Mouse (Mus musculus) heart, embryonic 10.5 days (tissue): ENCODE measurements around the gene Adamtsl2. TPM values are rescaled to one million over a fixed set of nuclear protein-coding genes. Genes with fewer than 3 reads are reported as not detected.

Experiments
- DNase-seq: peaks from one replicate; pipeline ENCODE4 v3.0.0-alpha.2; 2017; ENCODE audit warnings: low spot score
- H3K27ac ChIP-seq: fragments of 300-500 bp; sonication (generic); 2 replicates; pipeline ENCODE4 v1.5.1; 2016; ENCODE audit warnings: mild to moderate bottlenecking
- H3K27me3 ChIP-seq: fragments of 300-500 bp; sonication (generic); 2 replicates; pipeline ENCODE4 v1.6.1; 2016; ENCODE audit warnings: mild to moderate bottlenecking; ENCODE audit not compliant: poor library complexity, insufficient read depth, severe bottlenecking
- H3K36me3 ChIP-seq: fragments of 300-500 bp; sonication (generic); 2 replicates; pipeline ENCODE4 v1.6.1; 2016; ENCODE audit warnings: mild to moderate bottlenecking, moderate library complexity
- H3K4me1 ChIP-seq: fragments of 300-500 bp; sonication (generic); 2 replicates; pipeline ENCODE4 v1.6.1; 2016; ENCODE audit warnings: mild to moderate bottlenecking
- H3K4me3 ChIP-seq: fragments of 300-500 bp; sonication (generic); 2 replicates; pipeline ENCODE4 v1.5.1; 2016; ENCODE audit warnings: mild to moderate bottlenecking, moderate library complexity
- H3K9me3 ChIP-seq: fragments of 300-500 bp; sonication (generic); 2 replicates; pipeline ENCODE4 v1.6.1; 2016; ENCODE audit warnings: mild to moderate bottlenecking, moderate library complexity
- WGBS: fragments of 180-500 bp; shearing (Covaris S2); methylation state at CpG from one replicate; pipeline ENCODE4 v1.1.7; 2016; 5-methylcytosine and 5-hydroxymethylcytosine counted together
- polyA plus RNA-seq: library from polyadenylated mRNA; unstranded; fragments of >200 nt; fragmentation: Nextera tagmentation; extraction: Ambion mirVana; gene quantifications from 2 replicates; pipeline ENCODE4 v1.2.1, GENCODE M21; 2016

The Adamtsl2 gene
- polyA plus RNA-seq, 1 experiment from 2014 or later, result 9.7 TPM

DNA sequence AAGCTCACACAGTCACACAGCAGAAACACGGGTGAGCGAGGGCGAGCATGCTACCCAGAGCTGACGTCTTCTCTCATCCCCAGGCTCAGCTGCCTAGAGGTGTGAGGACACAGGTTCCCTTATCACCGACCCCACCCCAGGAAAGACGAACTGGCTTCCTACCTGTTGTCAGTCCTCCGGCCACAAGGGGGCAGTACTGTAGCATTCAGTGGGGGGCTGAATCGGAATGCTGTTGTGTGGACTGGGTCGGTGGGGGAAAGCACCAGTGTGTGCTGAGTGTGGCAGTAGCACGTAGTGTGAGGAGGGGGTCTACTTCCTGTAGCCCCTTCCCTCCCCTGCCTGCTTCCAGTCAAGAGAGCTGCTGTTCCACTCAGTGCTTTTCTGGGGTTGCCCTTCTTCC, 46.8 kb downstream of the Adamtsl2 start:
- 30% methylated on average over 10 of the region's 10 CpGs for WGBS
- peaks cover 12% of the 10 kb centered on the region; the same call in 1 of the 2 replicates for H3K27me3 ChIP-seq
- H3K36me3 ChIP-seq, result no peaks in the 10 kb centered on the region
- DNase-seq, result no peak
- no peaks in the 10 kb centered on the region for H3K9me3 ChIP-seq
- H3K27ac ChIP-seq, result 0 out of 2 replicates have a peak overlapping the region, but pooled peaks have one; percentile 62
- H3K4me3 ChIP-seq, result no peak overlapping the region
- H3K4me1 ChIP-seq, result peaks cover 33% of the 10 kb centered on the region

DNA sequence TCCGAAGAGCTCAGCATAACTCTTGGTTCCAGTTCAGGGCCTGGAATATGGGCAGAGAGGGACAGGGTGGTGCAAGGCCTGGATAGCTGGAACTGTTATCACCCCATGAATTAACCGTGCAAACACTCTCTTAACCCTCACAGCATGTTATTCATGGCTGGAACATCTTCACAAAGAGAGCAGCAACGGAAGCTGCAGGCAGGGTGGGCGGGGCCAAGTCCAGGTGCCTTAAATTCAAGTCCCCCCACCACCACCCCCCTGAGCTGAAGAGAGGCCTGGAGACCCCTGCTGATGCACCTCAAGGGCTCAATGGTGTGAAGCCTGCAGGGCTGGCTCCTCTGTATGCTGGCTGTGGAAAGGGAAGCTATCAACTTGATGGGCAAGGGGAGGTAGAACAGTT, 47.3 kb downstream of the Adamtsl2 start:
- Histone ChIP-seq H3K27ac (no peak overlapping the region; the same call in 1 of the 2 replicates), H3K27me3 (peaks cover 15% of the 10 kb centered on the region; the same call in 1 of the 2 replicates), H3K4me3 (no peak overlapping the region), H3K4me1 (peaks cover 32% of the 10 kb centered on the region), H3K36me3 (no peaks in the 10 kb centered on the region), H3K9me3 (no peaks in the 10 kb centered on the region)
- 57% methylated on average over 4 of the region's 4 CpGs for WGBS
- no peak for DNase-seq

DNA sequence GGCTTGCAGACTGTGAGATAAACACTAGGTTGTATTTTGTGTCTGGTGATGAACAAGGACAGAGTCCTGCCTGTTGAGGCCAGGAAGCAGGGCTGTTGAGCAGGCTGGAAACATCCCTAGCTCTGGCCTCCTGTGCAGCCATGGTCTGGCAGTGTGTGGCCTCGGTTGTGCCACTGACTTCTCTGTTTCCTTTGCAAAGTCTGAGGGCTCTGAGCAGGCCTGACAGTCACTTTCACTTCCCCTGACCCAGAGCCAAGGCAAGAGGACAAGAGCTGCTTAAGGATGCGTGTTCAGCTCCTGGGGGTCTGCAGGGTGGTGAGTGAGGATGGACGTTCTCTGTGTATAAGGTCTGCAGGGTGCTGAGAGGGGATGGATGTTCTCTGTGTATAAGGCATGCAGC, 49.8 kb downstream of the Adamtsl2 start:
- Histone ChIP-seq H3K27ac (no peak overlapping the region), H3K36me3 (no peaks in the 10 kb centered on the region), H3K27me3 (peaks cover 21% of the 10 kb centered on the region; the same call in 1 of the 2 replicates), H3K4me1 (peaks cover 16% of the 10 kb centered on the region; the same call in 1 of the 2 replicates), H3K4me3 (no peak overlapping the region), H3K9me3 (no peaks in the 10 kb centered on the region)
- WGBS, result 59% methylated on average over 3 of the region's 3 CpGs
- DNase-seq, result no peak

DNA sequence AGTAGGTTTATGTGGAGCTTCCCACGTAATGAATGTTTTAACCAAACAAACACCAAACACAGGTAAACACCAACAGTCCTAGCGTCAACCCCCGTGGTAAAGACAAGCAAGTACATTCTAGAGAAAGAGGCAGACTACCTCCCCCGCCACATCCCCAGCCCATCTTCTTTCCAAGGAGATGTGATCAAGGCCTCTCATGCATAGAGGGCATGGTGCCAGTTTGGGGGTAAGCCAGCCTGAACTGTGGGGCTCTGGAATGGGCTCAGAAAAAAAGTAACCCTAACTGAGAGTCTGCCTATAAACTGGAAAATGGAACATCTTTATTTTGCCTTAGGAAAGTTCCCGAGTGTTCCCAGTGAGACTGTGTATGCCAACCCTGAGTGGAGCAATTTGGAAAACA, 56.8 kb downstream of the Adamtsl2 start:
- H3K36me3 ChIP-seq, result no peaks in the 10 kb centered on the region
- H3K4me1 ChIP-seq, result no peaks in the 10 kb centered on the region
- 83% methylated on average over 5 of the region's 5 CpGs for WGBS
- peaks cover 59% of the 10 kb centered on the region for H3K27me3 ChIP-seq
- no peak overlapping the region for H3K27ac ChIP-seq
- DNase-seq, result no peak
- no peak overlapping the region for H3K4me3 ChIP-seq
- no peaks in the 10 kb centered on the region for H3K9me3 ChIP-seq

DNA sequence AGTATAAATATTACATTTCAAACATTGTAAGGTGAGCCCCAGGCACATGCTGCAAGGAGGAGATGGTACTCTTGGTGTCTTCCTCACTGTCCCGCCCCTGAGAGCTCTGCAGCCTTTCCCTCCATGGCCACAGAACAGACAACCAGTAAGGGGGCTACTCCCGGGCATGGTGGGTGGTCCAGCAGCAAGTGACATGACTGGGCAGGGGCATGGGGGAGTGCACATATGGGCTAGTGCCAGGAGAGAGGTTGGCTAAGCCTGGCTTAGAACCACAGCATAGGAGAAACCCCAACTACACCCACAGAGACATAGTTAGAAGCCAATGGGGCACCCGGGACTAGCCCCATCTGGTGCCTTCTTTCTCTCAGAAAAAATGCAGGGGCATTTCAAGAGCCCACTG, 57.2 kb downstream of the Adamtsl2 start:
- 69% methylated on average over 3 of the region's 3 CpGs for WGBS

DNA sequence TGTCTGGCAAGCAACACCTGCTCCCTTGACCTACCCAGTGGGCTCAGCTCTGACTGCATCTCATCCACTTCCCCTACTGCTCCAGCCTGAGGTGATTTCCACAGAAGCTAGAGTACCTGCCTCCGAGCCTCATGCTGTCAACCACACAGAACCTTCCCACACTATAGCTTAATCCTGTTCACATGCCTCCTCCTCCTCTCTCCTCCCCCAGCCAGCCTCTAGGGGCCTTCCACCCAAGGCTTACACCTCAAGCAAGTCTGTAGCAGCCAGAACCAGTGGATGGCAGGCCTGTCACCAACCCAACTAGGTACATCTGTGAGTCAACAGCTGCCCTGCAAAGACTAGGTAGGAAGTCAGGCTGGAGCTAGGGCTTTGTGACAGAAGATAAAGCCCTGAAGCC, 57.6 kb downstream of the Adamtsl2 start:
- DNase-seq, result no peak
- H3K36me3 ChIP-seq, result no peaks in the 10 kb centered on the region
- 67% methylated on average over 1 of the region's 1 CpGs for WGBS
- H3K4me3 ChIP-seq, result no peak overlapping the region
- no peaks in the 10 kb centered on the region for H3K9me3 ChIP-seq
- H3K27me3 ChIP-seq, result peaks cover 65% of the 10 kb centered on the region
- no peak overlapping the region for H3K27ac ChIP-seq
- peaks cover under 1% of the 10 kb centered on the region for H3K4me1 ChIP-seq

More for the DNA sequence above, 57.2 kb downstream of the Adamtsl2 start:
- Histone ChIP-seq H3K9me3 (no peaks in the 10 kb centered on the region), H3K27me3 (peaks cover 62% of the 10 kb centered on the region), H3K27ac (no peak overlapping the region), H3K4me1 (no peaks in the 10 kb centered on the region), H3K36me3 (no peaks in the 10 kb centered on the region), H3K4me3 (no peak overlapping the region)
- DNase-seq, result no peak

DNA sequence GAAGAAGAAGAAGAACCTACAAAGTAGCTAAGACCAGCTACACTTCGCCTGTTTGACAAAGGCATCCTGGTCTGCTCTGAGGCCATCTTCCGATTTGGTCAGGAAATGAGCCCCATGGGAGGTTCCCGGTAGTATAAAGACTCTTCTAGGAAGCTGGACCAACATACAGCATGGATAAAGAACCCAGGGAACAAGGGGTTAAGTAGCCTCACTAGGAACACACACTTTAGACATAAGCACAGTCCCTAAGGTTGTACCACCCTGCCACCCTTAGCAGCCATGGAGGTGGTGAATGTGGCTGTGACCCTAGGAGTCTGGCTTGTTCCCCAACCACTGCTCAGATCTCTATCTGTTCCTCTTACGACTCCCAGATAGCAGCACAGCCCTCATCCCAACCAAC, 59.2 kb downstream of the Adamtsl2 start:
- peaks cover 77% of the 10 kb centered on the region for H3K27me3 ChIP-seq
- H3K36me3 ChIP-seq, result no peaks in the 10 kb centered on the region
- peaks cover 9% of the 10 kb centered on the region for H3K4me1 ChIP-seq
- WGBS, result 59% methylated on average over 4 of the region's 4 CpGs
- H3K4me3 ChIP-seq, result no peak overlapping the region
- DNase-seq, result no peak
- H3K9me3 ChIP-seq, result no peaks in the 10 kb centered on the region
- no peak overlapping the region for H3K27ac ChIP-seq

DNA sequence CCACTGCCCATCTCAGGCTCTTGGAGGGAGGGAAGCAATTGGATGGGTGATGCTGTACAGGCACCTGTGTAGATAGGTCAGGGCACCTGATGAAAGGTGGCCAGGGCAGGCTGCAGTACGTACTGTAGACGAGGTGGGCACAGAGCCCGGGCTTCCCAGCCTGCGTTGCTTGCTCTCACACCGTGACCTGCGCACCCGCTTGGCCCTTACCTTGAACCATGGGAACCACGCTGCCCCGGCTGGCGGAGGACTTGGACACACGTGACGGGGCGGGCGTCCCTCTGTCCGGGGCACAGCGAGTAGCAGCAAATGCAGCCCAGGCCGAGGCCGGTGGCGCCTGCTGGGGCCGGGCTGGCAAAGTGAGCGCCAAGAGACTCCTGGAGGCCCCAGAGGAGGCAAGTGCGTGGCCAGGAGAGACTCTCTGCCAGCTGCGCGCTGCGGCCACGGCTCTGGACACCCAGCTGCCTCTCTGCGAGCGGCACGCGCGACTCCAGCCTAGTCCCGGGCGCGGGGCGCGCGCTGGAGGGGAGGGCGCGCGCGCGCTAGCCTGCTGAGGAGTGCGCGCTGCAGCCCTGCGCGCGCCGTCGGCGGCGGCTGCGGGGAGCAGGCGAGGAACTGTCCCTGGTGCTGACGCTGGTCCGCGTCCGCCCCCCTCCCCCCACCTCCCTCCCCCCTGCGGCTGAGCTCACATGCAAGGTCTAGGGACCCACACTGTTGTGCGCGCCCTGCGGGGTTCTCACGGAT, 62.9 kb downstream of the Adamtsl2 start, which contains the start of gene Fam163b:
Fam163b (minus strand) TSS at position 542 of the 744 bp plus-strand sequence.
- H3K4me3 ChIP-seq, result peak within 1 kb of the TSS; percentile 66
- peak within 1 kb of the TSS; percentile 67 for H3K27ac ChIP-seq
- H3K4me1 ChIP-seq, result peaks cover 9% of the 10 kb centered on the region
- WGBS, result 1% methylated on average over 62 of the region's 62 CpGs
- H3K9me3 ChIP-seq, result no peaks in the 10 kb centered on the region
- DNase-seq, result no peak
- H3K36me3 ChIP-seq, result no peaks in the 10 kb centered on the region
- H3K27me3 ChIP-seq, result peaks cover 67% of the 10 kb centered on the region

DNA sequence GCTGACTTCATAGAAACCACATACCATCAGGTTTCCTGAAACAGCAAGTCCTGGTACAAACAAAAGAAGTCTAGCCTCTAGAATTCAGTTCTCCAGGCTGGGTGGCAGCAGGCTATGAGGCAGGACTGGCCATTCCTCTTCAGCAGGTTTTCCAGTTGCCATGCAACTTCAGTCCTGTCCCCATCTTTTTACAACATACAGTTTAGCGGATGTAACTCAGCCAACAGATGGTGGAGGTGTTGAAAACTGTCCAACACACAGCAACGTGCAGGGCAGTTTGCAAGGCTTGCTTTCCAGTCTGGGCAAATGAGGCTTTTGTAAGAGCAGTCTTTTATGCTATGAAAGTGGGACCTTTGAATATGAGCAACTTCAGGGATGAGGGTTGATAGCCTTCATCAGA, 65.8 kb downstream of the Adamtsl2 start:
- Histone ChIP-seq H3K27me3 (peaks cover 48% of the 10 kb centered on the region), H3K4me3 (no peak overlapping the region), H3K9me3 (no peaks in the 10 kb centered on the region), H3K4me1 (peaks cover 25% of the 10 kb centered on the region), H3K27ac (no peak overlapping the region), H3K36me3 (no peaks in the 10 kb centered on the region)
- 54% methylated on average over 2 of the region's 2 CpGs for WGBS
- DNase-seq, result no peak

DNA sequence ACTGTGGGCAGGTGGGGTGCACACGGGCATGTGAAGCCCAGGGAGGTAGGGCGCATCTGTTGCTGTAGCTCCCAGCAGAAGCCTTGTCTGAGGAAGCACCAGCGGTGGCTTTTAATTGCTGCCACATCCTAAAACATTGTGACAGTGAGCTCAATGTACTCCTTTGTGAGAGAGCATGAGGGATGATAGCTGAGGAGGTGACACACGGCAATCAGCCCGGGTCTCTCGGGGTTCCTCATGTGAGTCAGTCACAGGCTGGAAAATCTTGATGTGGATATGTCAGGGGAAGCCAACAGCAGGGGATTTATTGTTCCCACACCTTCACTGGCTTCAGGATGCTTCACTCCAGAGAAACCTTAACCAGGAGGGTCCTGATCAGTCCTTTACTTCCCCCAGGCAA, 67.7 kb downstream of the Adamtsl2 start:
- H3K27me3 ChIP-seq, result peaks cover 34% of the 10 kb centered on the region
- 88% methylated on average over 6 of the region's 6 CpGs for WGBS
- no peak overlapping the region for H3K27ac ChIP-seq
- no peaks in the 10 kb centered on the region for H3K9me3 ChIP-seq
- no peaks in the 10 kb centered on the region for H3K36me3 ChIP-seq
- no peak for DNase-seq
- peaks cover 25% of the 10 kb centered on the region for H3K4me1 ChIP-seq
- H3K4me3 ChIP-seq, result no peak overlapping the region

DNA sequence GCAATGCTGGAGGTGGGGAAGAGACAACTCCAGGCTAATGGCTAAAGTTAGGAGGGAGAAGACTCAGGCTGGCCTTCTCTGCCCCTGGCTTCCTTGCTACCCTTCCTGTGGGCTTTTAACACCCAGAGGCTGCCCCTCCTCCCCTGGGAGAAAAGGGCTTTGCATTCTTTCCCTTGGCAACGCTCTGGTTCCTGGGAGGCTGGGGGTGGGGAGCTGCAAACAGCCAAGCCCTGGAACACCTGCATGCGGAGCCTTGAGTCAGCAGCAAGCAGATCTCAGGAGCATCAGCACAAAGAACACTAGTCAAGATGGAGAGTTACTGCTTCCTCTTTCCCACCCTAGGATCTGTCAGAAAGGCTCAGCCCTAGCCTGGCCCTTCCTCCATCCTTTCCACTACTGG, 70.3 kb downstream of the Adamtsl2 start:
- Histone ChIP-seq H3K27ac (no peak overlapping the region), H3K27me3 (peaks cover 15% of the 10 kb centered on the region; the same call in 1 of the 2 replicates), H3K36me3 (no peaks in the 10 kb centered on the region), H3K9me3 (no peaks in the 10 kb centered on the region), H3K4me3 (no peak overlapping the region), H3K4me1 (peaks cover 21% of the 10 kb centered on the region; the same call in 1 of the 2 replicates)
- DNase-seq, result no peak
- 4% methylated on average over 2 of the region's 2 CpGs for WGBS

DNA sequence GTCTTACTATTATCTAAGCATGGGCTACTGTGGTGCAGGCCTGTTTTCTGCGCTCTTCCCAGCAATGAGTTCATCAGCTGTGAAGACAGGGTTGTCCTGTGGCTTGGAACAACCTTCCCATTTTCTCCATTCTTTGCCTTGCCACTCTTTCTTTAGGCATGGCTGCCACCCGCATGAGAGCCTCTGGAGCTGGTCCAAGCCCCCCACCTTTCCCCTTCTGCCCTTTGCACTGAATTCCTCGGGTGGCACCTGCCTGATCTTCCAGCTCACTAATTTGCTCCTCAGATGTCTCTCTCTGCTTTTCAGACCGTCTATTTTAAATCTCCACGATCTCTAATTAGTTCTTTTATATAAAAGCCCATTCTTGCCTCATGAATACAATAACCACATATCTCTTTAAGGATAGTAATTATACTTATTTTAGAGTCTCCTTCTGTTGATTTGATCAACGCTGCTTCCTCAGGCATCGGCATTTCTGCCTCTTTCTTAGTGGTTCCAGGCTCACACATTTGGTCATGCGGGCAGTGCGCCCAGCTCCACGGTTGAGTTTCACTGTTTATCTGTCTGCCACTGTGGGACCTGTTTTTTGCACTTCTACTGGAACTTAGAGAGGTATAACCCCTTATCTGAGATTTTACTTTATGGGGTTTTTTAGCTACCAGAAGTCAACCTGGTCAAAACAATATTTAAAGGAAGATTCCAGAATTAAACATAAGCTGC, 75.4 kb downstream of the Adamtsl2 start:
- H3K9me3 ChIP-seq, result no peaks in the 10 kb centered on the region
- WGBS, result 84% methylated on average over 10 of the region's 10 CpGs
- H3K27me3 ChIP-seq, result 0 out of 2 replicates have a peak, but pooled peaks cover 7% of the 10 kb centered on the region
- no peak for DNase-seq
- H3K4me3 ChIP-seq, result no peak overlapping the region
- H3K36me3 ChIP-seq, result no peaks in the 10 kb centered on the region
- peaks cover 12% of the 10 kb centered on the region for H3K4me1 ChIP-seq
- no peak overlapping the region for H3K27ac ChIP-seq

DNA sequence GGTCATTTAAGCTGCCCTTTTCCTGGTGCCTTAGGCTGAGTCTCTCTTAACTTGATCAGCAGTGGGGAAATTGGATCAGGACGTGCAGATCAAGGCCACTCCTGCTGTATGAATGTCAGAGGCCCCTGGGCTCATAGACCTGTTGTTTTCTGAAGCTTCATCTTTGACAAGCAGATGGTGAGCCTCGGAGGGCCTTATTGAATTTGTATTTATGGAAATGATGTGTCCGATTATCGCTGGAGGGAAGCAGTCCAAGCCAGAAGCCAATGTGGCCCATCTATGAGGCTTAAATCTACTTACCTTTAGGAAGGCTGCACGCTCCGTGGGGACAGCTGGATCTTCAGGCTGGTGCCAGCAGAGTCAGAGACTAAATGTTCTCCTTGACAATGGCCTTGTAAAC, 77.4 kb downstream of the Adamtsl2 start:
- Histone ChIP-seq H3K4me3 (no peak overlapping the region), H3K9me3 (no peaks in the 10 kb centered on the region), H3K27ac (no peak overlapping the region), H3K27me3 (0 out of 2 replicates have a peak, but pooled peaks cover 3% of the 10 kb centered on the region), H3K4me1 (peaks cover 10% of the 10 kb centered on the region), H3K36me3 (no peaks in the 10 kb centered on the region)
- WGBS, result 80% methylated on average over 6 of the region's 6 CpGs
- DNase-seq, result no peak
